Mouse (Mus musculus): ENCODE results near the gene Bcl3. TPM values are rescaled to one million over a fixed set of nuclear protein-coding genes. Genes with fewer than 3 reads are reported as not detected.
A peak's percentile ranks its signal among the peaks of the same experiment; 100 is the strongest.

Gene Bcl3
- polyA plus RNA-seq, 1 experiment from 2014 or later, result 0.65 TPM

GRCm38 (mm10) chr7:19824182-19824973 lies 1.8 kb upstream of the Bcl3 start:
- no peaks in the 10 kb centered on the region for H3K36me3 ChIP-seq (ENCODE audit: control insufficient read depth, insufficient read depth, low read length)
- peaks cover 26% of the 10 kb centered on the region for H3K27me3 ChIP-seq (ENCODE audit: control insufficient read depth, insufficient read depth, low read depth, low read length)
- peaks cover 7% of the 10 kb centered on the region for H3K4me1 ChIP-seq (ENCODE audit: control insufficient read depth, insufficient read depth, low read length)
- H3K9me3 ChIP-seq (replicated peaks; ENCODE audit: control insufficient read depth, low read length, poor library complexity, severe bottlenecking), result no peaks in the 10 kb centered on the region
- WGBS, result 25% methylated on average over 26 of the region's 26 CpGs
- H3K9ac ChIP-seq (ENCODE audit: low read depth, low read length), result no peak overlapping the region
- H3K27ac ChIP-seq (ENCODE audit: low read length), result no peak overlapping the region
- ATAC-seq, result 0 out of 2 replicates have a peak, but pooled peaks have one; percentile 46
- H3K4me3 ChIP-seq (ENCODE audit: low read depth, low read length), result no peak overlapping the region; the same call in 1 of the 2 replicates
- peak overlapping the region; percentile 14; the same call in 1 of the 2 replicates for H3K4me2 ChIP-seq (ENCODE audit: low read length)

DNA sequence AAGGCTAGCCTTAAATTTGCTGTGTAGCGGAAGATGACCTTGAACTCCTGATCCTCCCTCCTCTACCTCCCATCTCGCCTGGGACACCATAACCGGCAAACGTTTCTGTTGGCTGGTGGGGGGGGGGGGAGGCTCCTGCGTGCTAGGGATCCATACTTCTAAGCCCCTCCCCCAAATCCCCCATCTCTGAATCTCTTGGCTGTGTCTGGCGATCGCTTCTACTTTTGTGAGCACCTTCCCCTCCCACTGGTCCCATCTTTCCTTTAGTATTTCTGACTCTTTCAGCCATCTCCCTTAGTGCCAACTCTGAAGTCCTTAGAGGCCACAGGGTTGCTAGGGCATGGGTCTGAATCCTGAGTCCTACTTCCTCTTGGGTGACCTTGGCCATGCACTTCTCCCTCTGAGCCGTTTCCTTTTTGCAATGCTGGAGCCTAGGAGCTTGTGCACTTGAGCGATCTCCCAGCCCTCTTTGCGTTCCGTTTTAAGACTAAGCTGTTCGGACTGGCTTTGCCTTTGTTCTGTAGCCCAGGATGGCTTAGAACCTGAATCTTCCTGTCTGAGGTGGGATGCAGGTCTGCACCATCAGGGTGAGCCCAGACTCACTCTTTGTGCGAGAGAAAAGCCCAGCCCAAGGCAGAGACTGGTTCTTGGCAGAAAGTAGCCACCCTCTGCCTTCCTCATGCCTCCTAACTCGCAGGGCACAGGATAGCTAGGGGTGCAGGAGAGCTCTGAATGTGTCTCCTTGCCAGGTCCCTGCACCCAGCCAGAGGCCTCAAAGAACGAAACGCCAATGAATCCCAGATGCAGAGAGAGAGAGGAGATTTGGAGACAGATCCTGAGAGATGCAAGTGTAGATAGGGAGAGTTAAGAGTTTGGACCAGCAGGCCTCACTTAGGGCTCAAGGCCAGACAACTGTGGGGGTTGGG lies 949 bp upstream of the Bcl3 start:
- no peaks in the 10 kb centered on the region for H3K9me3 ChIP-seq (replicated peaks; ENCODE audit: control insufficient read depth, low read length, poor library complexity, severe bottlenecking)
- H3K4me2 ChIP-seq (ENCODE audit: low read length), result peak overlapping the region; percentile 14; the same call in 1 of the 2 replicates
- no peak overlapping the region for H3K9ac ChIP-seq (ENCODE audit: low read depth, low read length)
- H3K27me3 ChIP-seq (ENCODE audit: control insufficient read depth, insufficient read depth, low read depth, low read length), result peaks cover 26% of the 10 kb centered on the region
- no peak for ATAC-seq
- WGBS, result 24% methylated on average over 16 of the region's 16 CpGs
- H3K4me3 ChIP-seq (ENCODE audit: low read depth, low read length), result no peak overlapping the region; the same call in 1 of the 2 replicates
- no peaks in the 10 kb centered on the region for H3K36me3 ChIP-seq (ENCODE audit: control insufficient read depth, insufficient read depth, low read length)
- H3K27ac ChIP-seq (ENCODE audit: low read length), result no peak overlapping the region
- H3K4me1 ChIP-seq (ENCODE audit: control insufficient read depth, insufficient read depth, low read length), result peaks cover 7% of the 10 kb centered on the region

- Histone ChIP-seq H3K27me3 (ENCODE audit: control insufficient read depth, insufficient read depth, low read depth, low read length) (peaks cover 28% of the 10 kb centered on the region), H3K9ac (ENCODE audit: low read depth, low read length) (peak overlapping the region; percentile 49)
Measured at GRCm38 (mm10) chr7:19822193-19822592, 377 bp downstream of the Bcl3 start.

DNA sequence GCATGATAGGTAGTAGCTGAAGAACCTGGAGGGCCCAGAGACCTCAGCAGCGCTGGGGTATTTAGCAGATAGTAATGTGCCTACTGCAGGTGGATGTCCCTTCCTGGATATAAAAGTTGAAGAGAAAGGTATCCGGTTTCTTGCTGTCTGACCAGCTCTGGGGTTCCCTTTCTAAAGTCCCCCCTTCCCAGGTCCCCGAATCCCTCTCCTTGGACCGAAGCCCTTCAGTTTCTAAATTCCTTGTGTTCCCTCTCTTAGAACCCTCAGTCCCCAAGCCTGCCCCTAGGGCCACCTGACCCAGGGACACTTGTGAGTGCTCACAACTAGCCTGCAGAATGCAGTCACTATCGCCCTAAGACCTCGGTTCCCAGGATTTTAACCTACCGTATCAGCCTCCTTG lies 937 bp downstream of the Bcl3 start:
- Histone ChIP-seq H3K27ac (ENCODE audit: low read length) (no peak overlapping the region), H3K27me3 (ENCODE audit: control insufficient read depth, insufficient read depth, low read depth, low read length) (peaks cover 31% of the 10 kb centered on the region), H3K4me1 (ENCODE audit: control insufficient read depth, insufficient read depth, low read length) (peaks cover 14% of the 10 kb centered on the region), H3K4me2 (ENCODE audit: low read length) (no peak overlapping the region), H3K9ac (ENCODE audit: low read depth, low read length) (no peak overlapping the region), H3K4me3 (ENCODE audit: low read depth, low read length) (no peak overlapping the region), H3K9me3 (replicated peaks; ENCODE audit: control insufficient read depth, low read length, poor library complexity, severe bottlenecking) (no peaks in the 10 kb centered on the region), H3K36me3 (ENCODE audit: control insufficient read depth, insufficient read depth, low read length) (no peaks in the 10 kb centered on the region)
- 59% methylated on average over 7 of the region's 7 CpGs for WGBS
- ATAC-seq, result no peak

More at GRCm38 (mm10) chr7:19822193-19822592, 377 bp downstream of the Bcl3 start:
- H3K4me2 ChIP-seq (ENCODE audit: low read length), result peak overlapping the region; percentile 54
- H3K27ac ChIP-seq (ENCODE audit: low read length), result no peak overlapping the region
- 6% methylated on average over 20 of the region's 20 CpGs for WGBS
- H3K4me3 ChIP-seq (ENCODE audit: low read depth, low read length), result peak overlapping the region; percentile 33
- ATAC-seq, result no peak
- H3K9me3 ChIP-seq (replicated peaks; ENCODE audit: control insufficient read depth, low read length, poor library complexity, severe bottlenecking), result no peaks in the 10 kb centered on the region
- peaks cover 10% of the 10 kb centered on the region for H3K4me1 ChIP-seq (ENCODE audit: control insufficient read depth, insufficient read depth, low read length)
- no peaks in the 10 kb centered on the region for H3K36me3 ChIP-seq (ENCODE audit: control insufficient read depth, insufficient read depth, low read length)

- WGBS, result 74% methylated on average over 3 of the region's 3 CpGs
- Histone ChIP-seq H3K9me3 (replicated peaks; ENCODE audit: control insufficient read depth, low read length, poor library complexity, severe bottlenecking) (no peaks in the 10 kb centered on the region), H3K27me3 (ENCODE audit: control insufficient read depth, insufficient read depth, low read depth, low read length) (peaks cover 31% of the 10 kb centered on the region), H3K36me3 (ENCODE audit: control insufficient read depth, insufficient read depth, low read length) (no peaks in the 10 kb centered on the region), H3K9ac (ENCODE audit: low read depth, low read length) (no peak overlapping the region), H3K4me3 (ENCODE audit: low read depth, low read length) (no peak overlapping the region), H3K27ac (ENCODE audit: low read length) (no peak overlapping the region), H3K4me1 (ENCODE audit: control insufficient read depth, insufficient read depth, low read length) (peaks cover 22% of the 10 kb centered on the region), H3K4me2 (ENCODE audit: low read length) (no peak overlapping the region)
- ATAC-seq, result no peak
Measured at GRCm38 (mm10) chr7:19820347-19821048, 2.1 kb downstream of the Bcl3 start.

DNA sequence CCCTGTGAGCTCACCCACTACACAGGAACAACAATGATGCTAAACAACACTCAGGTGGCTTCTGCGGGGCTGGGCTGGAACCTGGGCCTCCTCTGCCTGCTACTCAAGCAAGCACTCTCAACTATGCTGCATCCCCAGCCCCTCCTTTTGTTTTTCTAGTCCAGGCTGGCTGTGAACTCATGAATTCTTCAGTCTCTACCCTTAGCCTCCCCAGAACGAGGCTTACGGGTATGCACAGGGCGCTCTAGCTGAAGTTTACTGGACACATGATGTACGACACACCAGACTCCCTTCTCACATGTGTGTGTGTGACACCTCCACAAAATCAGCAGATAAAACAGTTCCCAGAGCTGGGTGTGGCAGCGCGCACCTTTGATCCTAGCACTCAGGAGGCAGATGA lies 3.7 kb downstream of the Bcl3 start:
- Histone ChIP-seq H3K4me2 (ENCODE audit: low read length) (no peak overlapping the region), H3K27ac (ENCODE audit: low read length) (no peak overlapping the region), H3K9me3 (replicated peaks; ENCODE audit: control insufficient read depth, low read length, poor library complexity, severe bottlenecking) (no peaks in the 10 kb centered on the region), H3K36me3 (ENCODE audit: control insufficient read depth, insufficient read depth, low read length) (no peaks in the 10 kb centered on the region), H3K4me1 (ENCODE audit: control insufficient read depth, insufficient read depth, low read length) (peaks cover 22% of the 10 kb centered on the region), H3K9ac (ENCODE audit: low read depth, low read length) (no peak overlapping the region), H3K27me3 (ENCODE audit: control insufficient read depth, insufficient read depth, low read depth, low read length) (peaks cover 25% of the 10 kb centered on the region), H3K4me3 (ENCODE audit: low read depth, low read length) (no peak overlapping the region)
- WGBS, result 86% methylated on average over 7 of the region's 7 CpGs
- no peak for ATAC-seq

- Histone ChIP-seq H3K36me3 (ENCODE audit: control insufficient read depth, insufficient read depth, low read length) (no peaks in the 10 kb centered on the region), H3K9me3 (replicated peaks; ENCODE audit: control insufficient read depth, low read length, poor library complexity, severe bottlenecking) (no peaks in the 10 kb centered on the region), H3K27ac (ENCODE audit: low read length) (no peak overlapping the region), H3K4me1 (ENCODE audit: control insufficient read depth, insufficient read depth, low read length) (peaks cover 22% of the 10 kb centered on the region), H3K4me3 (ENCODE audit: low read depth, low read length) (no peak overlapping the region), H3K27me3 (ENCODE audit: control insufficient read depth, insufficient read depth, low read depth, low read length) (peaks cover 25% of the 10 kb centered on the region), H3K4me2 (ENCODE audit: low read length) (no peak overlapping the region), H3K9ac (ENCODE audit: low read depth, low read length) (no peak overlapping the region)
- ATAC-seq, result no peak
- 87% methylated on average over 5 of the region's 5 CpGs for WGBS
Measured at GRCm38 (mm10) chr7:19818440-19818839, 4.1 kb downstream of the Bcl3 start.

DNA sequence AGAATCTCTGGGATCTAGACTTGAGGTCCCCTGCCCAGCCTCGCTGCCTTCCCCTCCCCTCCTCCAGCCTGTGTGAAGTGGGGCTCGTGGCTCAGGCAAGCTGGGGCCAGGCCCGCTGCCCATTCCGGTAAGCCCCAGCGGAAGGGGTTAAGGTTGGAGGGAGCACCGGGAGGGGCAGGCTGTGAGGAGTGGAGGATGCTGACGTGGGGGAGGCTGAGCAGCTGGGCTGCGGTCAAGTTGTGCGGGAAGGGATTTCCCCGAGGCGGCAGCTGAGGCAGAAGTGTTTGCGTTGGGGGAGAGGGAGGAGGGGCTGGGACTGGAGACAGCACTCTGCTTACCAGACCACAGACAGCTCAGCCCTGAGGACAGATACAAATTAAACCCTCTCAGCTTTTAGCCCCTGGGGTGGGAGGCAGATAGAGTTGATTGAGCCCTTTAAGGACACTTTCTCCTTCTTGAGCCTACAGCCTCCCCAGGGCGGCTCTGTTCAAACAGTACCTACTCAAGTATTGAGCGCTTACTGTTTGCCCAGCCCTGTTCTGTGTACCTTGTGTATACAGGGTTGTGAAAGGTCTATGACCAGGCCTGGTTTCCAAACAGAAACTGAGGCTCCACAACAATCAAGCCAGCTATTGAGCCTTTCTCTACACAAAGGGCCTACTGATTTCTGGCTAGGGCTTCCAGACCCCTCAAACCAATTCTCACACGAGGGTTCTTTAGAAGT lies 5.0 kb downstream of the Bcl3 start:
- no peak overlapping the region for H3K27ac ChIP-seq (ENCODE audit: low read length)
- H3K4me1 ChIP-seq (ENCODE audit: control insufficient read depth, insufficient read depth, low read length), result peaks cover 20% of the 10 kb centered on the region
- no peaks in the 10 kb centered on the region for H3K9me3 ChIP-seq (replicated peaks; ENCODE audit: control insufficient read depth, low read length, poor library complexity, severe bottlenecking)
- H3K9ac ChIP-seq (ENCODE audit: low read depth, low read length), result no peak overlapping the region
- peak overlapping the region; percentile 72 for H3K4me2 ChIP-seq (ENCODE audit: low read length)
- H3K36me3 ChIP-seq (ENCODE audit: control insufficient read depth, insufficient read depth, low read length), result no peaks in the 10 kb centered on the region
- ATAC-seq, result peak; percentile 23; the same call in 1 of the 2 replicates
- H3K4me3 ChIP-seq (ENCODE audit: low read depth, low read length), result no peak overlapping the region; the same call in 1 of the 2 replicates
- H3K27me3 ChIP-seq (ENCODE audit: control insufficient read depth, insufficient read depth, low read depth, low read length), result peaks cover 16% of the 10 kb centered on the region
- WGBS, result 5% methylated on average over 15 of the region's 15 CpGs
